Mouse (Mus musculus): ENCODE results near the gene Fli1. TPM values are rescaled to one million over a fixed set of nuclear protein-coding genes. Genes with fewer than 3 reads are reported as not detected.

Gene Fli1
- polyA plus RNA-seq, 1 experiment: 124 TPM

DNA sequence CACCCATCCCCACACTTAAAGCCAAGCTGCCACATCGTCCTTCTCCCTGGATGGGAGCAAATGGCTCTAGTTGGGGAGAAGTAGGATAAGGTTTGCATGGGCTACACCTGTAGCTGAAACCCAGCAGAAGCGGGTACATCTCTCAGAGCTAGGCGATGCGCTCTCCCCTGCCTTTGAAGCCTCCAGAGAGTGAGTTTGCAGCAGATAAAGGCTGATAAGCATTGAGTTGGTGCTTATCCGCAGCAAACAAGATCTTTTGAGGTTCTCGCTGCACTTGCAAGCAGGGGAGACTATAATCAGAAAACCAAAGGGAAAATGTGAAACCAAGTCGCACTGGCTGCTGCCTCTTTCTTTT is 47.0 kb downstream of the Fli1 start:
- Histone ChIP-seq H3K4me3 (ENCODE audit: insufficient read depth, low read length) (no peak overlapping the region), H3K27ac (ENCODE audit: insufficient read depth, low read depth, low read length) (no peak overlapping the region), H3K4me1 (ENCODE audit: control insufficient read depth, insufficient read depth, low read length) (peaks cover 38% of the 10 kb centered on the region)
- TF ChIP-seq POLR2A (IDR thresholded peaks at IDR 0.05; ENCODE audit: borderline replicate concordance, low read depth, low read length) (no peak), CTCF (IDR thresholded peaks at IDR 0.05; ENCODE audit: low read depth, low read length) (no peak)

DNA sequence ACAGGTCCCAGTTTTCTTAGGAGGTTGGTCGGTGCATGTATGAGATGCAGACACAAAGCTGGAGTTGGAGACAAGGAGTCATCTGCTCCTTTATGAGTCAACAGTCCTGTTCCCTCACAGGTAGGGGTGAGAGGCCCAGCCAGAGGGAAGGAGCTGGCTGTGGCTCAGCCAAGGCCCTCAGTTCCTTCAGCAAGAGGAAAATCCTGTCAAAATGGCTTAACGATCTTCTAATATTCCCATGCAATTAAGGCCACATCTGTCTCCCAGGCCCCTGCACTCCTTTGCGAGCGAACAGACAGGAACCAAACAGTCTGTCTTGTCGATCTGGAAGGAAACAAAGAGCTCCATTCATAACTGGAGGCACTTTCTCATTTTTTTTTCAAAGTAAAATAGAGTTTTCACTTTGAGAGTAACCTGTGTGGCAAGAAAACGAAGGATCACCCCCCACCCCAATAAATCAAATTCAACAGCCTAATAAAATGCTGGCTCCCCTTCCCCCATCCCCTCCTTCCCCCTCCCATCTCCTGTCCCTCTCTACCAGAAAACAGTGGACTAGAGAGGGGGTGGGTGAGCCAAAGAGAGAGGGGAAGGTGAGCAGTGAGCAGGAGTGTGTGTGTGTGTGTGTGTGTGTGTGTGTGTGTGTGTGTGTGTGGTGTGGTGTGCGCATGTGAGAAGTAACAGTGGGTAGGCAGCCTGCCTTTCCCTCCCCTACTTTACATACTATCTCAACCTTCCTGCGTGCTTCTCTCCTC is 47.6 kb downstream of the Fli1 start:
- no peak overlapping the region for H3K4me3 ChIP-seq (ENCODE audit: insufficient read depth, low read length)
- no peak for TF ChIP-seq CTCF (IDR thresholded peaks at IDR 0.05; ENCODE audit: low read depth, low read length)
- TF ChIP-seq POLR2A (IDR thresholded peaks at IDR 0.05; ENCODE audit: borderline replicate concordance, low read depth, low read length): no peak

DNA sequence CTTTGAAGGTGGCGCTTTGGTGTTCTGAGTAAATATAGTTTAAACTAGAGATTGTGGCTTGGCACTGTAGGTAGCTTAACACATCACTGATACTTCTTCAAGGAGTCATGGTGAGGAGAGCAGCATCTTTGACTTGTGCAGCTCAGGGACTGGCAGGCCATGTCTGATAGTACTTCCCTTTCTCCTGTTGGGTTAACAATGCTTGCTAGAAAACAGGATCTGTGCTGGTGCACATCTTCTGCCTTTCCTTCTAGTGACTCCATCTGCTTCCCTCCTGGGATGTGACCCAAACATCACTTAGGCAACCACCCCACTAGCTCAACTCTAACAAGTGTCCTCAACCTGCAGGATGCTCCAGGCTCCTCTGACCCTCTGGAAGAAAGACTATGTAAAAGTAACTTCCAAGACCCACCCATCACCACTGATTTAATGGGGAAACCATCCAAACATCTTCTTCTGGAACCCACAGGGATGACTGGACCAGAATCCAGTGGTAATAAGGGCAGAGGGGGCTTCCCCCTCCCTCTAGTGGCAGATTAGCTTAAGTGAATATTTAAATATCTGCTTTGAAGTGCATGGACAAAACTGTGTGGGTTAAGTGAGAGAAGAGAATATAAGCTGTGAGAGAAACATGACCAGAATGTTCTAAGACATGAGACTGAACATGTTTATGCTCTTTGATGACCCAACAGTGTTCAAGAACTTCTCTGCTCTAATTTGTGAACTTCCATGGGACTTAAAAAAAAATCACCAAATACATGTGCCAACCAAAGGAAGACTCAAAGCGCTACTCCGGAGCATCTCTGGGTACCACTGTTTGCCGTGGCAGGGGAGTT is 48.9 kb downstream of the Fli1 start:
- Histone ChIP-seq H3K4me3 (ENCODE audit: insufficient read depth, low read length) (no peak overlapping the region), H3K27ac (ENCODE audit: insufficient read depth, low read depth, low read length) (no peak overlapping the region), H3K4me1 (ENCODE audit: control insufficient read depth, insufficient read depth, low read length) (peaks cover 32% of the 10 kb centered on the region)
- TF ChIP-seq POLR2A (IDR thresholded peaks at IDR 0.05; ENCODE audit: borderline replicate concordance, low read depth, low read length): no peak
- no peak for TF ChIP-seq CTCF (IDR thresholded peaks at IDR 0.05; ENCODE audit: low read depth, low read length)

More for the DNA sequence above, 47.6 kb downstream of the Fli1 start:
- no peak overlapping the region for H3K27ac ChIP-seq (ENCODE audit: insufficient read depth, low read depth, low read length)
- peaks cover 33% of the 10 kb centered on the region for H3K4me1 ChIP-seq (ENCODE audit: control insufficient read depth, insufficient read depth, low read length)

DNA sequence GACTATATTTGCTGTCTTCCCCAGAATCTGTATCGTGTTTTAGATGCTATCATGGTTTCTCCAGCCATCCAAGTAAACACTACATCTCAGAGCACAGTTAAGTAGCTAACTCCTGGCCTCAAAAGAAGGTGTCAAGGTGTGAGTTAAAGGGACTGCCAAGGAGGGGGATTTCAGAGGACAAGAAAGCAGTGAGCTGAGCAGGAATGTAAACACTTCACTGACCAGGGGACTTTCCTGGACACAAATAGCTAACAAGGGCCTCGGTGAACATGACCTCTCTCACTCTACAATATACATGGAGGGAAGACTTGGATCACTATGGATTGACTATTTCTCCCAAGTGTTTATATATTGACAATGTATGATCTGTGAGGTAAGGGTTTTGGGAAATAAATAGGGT is 49.9 kb downstream of the Fli1 start:
- Histone ChIP-seq H3K4me1 (ENCODE audit: control insufficient read depth, insufficient read depth, low read length) (peaks cover 38% of the 10 kb centered on the region), H3K27ac (ENCODE audit: insufficient read depth, low read depth, low read length) (no peak overlapping the region), H3K4me3 (ENCODE audit: insufficient read depth, low read length) (no peak overlapping the region)
- TF ChIP-seq CTCF (IDR thresholded peaks at IDR 0.05; ENCODE audit: low read depth, low read length): no peak
- no peak for TF ChIP-seq POLR2A (IDR thresholded peaks at IDR 0.05; ENCODE audit: borderline replicate concordance, low read depth, low read length)

DNA sequence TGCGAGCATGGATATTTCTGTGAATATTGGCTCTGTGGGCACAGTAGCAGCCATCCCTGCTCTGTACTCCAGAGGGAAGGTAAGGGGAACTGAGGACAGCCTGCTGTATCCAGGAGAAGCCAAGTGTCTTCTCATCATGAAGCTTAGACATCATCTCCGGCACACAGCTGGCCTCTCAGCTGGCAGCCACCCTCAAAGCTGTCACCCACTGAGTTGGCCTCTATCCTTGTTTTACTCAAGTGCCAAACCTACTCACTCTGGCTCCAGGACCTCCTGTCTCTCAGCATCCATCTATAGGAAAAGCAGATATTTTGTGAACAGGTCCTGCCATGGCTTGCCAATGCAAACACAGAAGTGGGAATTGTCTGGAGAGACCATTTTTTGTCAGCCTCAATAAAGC is 51.2 kb downstream of the Fli1 start:
- H3K4me1 ChIP-seq (ENCODE audit: control insufficient read depth, insufficient read depth, low read length): peaks cover 49% of the 10 kb centered on the region

DNA sequence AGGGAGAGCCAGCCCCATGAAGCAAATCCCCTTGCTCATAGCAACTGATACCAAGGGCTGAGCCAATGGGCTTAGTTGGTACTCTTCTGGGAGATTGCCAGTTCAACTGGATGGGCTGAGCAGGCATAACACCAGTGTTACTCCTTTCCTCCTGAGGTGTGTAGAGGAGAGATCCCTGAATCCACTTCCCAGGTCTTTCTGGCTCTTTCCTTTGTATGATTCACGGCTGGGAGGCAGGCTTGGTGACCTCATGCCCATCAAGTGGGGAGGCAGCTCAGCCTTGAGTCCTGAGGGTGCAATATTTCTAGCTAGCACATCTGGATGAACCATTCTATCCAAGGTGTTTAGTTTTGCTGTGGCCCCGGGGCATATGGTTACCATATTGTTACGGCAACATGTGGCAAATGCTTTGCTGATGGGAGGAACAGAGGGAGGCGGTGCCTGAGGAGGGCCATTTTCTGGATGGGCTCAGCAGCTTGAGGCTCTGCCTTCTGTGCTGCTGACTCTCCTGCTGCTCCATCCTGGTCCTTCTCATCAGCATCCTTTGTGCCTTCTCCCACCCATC is 52.8 kb downstream of the Fli1 start:
- Histone ChIP-seq H3K4me1 (ENCODE audit: control insufficient read depth, insufficient read depth, low read length) (peaks cover 52% of the 10 kb centered on the region), H3K4me3 (ENCODE audit: insufficient read depth, low read length) (no peak overlapping the region), H3K27ac (ENCODE audit: insufficient read depth, low read depth, low read length) (no peak overlapping the region)
- no peak for TF ChIP-seq POLR2A (IDR thresholded peaks at IDR 0.05; ENCODE audit: borderline replicate concordance, low read depth, low read length)
- no peak for TF ChIP-seq CTCF (IDR thresholded peaks at IDR 0.05; ENCODE audit: low read depth, low read length)

More for the DNA sequence above, 51.2 kb downstream of the Fli1 start:
- no peak overlapping the region for H3K4me3 ChIP-seq (ENCODE audit: insufficient read depth, low read length)
- H3K27ac ChIP-seq (ENCODE audit: insufficient read depth, low read depth, low read length): no peak overlapping the region
- TF ChIP-seq POLR2A (IDR thresholded peaks at IDR 0.05; ENCODE audit: borderline replicate concordance, low read depth, low read length): no peak
- no peak for TF ChIP-seq CTCF (IDR thresholded peaks at IDR 0.05; ENCODE audit: low read depth, low read length)

DNA sequence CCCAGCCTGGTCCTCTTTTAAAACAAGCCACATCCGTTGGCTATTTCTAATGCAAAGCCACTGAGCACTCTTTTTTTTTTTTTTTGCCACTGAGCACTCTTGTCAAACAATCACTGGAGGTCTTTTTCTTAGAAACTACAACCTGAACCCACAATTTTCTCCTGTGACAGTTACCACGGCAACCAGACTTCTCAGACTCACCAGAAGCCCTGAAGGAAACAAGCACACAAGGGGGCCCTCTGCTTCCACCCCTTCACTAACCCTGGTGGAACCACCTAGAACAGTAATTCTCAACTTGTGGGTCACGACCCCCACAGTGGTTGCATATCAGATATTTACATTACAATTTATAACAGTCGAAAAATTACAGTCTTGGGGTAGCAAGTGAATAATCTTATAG is 53.3 kb downstream of the Fli1 start:
- TF ChIP-seq POLR2A (IDR thresholded peaks at IDR 0.05; ENCODE audit: borderline replicate concordance, low read depth, low read length) (no peak), CTCF (IDR thresholded peaks at IDR 0.05; ENCODE audit: low read depth, low read length) (no peak)
- Histone ChIP-seq H3K4me3 (ENCODE audit: insufficient read depth, low read length) (no peak overlapping the region), H3K4me1 (ENCODE audit: control insufficient read depth, insufficient read depth, low read length) (peaks cover 46% of the 10 kb centered on the region), H3K27ac (ENCODE audit: insufficient read depth, low read depth, low read length) (no peak overlapping the region)

DNA sequence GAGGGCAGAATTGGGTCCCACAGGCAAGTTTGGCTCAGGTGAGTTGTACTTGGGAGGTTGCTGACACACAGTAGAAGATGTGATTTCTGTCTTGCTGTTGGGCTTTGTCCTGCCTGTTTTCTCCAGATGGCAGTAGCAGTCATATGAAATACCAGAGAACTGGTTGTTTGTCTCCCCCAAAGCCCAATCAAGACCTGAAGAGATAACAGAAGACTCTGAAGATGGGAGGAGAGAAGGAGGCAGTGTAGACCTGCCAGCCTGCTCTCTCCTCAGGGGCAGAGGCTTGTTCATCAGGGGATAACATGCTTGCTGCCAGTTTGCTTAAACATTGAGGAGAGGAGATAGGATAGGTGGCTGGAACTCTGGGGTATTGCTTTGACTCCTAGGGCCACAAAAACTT is 54.0 kb downstream of the Fli1 start:
- TF ChIP-seq POLR2A (IDR thresholded peaks at IDR 0.05; ENCODE audit: borderline replicate concordance, low read depth, low read length) (no peak), CTCF (IDR thresholded peaks at IDR 0.05; ENCODE audit: low read depth, low read length) (no peak)
- no peak overlapping the region for H3K27ac ChIP-seq (ENCODE audit: insufficient read depth, low read depth, low read length)
- no peak overlapping the region for H3K4me3 ChIP-seq (ENCODE audit: insufficient read depth, low read length)
- peaks cover 43% of the 10 kb centered on the region for H3K4me1 ChIP-seq (ENCODE audit: control insufficient read depth, insufficient read depth, low read length)

DNA sequence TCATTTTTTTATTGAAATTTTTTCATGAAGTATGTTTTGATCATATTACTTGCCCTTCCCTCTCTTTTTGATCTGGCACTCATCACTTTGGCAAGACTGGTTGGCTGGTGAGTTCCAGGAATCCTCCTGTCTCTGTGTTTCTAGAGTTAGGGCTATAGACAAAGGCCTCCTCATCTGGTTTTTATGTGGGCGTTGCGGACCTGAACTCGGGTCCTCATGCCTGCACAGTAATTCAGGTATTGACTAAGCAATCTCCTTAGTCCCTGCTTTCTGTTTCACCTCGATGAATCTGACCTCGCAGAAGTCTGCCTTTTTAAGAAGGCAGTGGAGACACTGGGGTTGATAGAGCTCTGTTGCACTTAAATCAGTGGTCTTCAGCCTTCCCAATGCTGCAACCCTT is 54.8 kb downstream of the Fli1 start:
- H3K4me1 ChIP-seq (ENCODE audit: control insufficient read depth, insufficient read depth, low read length): peaks cover 40% of the 10 kb centered on the region
- no peak overlapping the region for H3K27ac ChIP-seq (ENCODE audit: insufficient read depth, low read depth, low read length)
- TF ChIP-seq CTCF (IDR thresholded peaks at IDR 0.05; ENCODE audit: low read depth, low read length) (no peak), POLR2A (IDR thresholded peaks at IDR 0.05; ENCODE audit: borderline replicate concordance, low read depth, low read length) (no peak)
- no peak overlapping the region for H3K4me3 ChIP-seq (ENCODE audit: insufficient read depth, low read length)

DNA sequence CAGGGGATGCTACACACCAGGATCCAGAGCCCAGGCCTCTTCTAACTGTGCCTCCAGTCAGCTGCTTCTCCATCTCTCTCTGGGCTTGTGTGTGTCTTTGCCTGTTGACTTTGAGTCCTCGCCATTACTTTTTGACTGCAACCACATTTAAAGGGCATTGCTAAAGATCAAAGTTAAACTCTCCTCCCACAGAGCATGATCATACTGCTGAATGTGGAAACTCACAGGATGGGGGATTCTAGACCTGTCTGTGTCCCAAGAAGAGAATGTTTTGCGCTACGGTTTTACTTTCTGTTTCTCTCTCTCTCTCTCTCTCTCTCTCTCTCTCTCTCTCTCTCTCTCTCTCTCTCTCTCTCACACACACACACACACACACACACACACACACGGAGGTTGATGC is 55.3 kb downstream of the Fli1 start:
- H3K4me3 ChIP-seq (ENCODE audit: insufficient read depth, low read length): no peak overlapping the region
- peaks cover 40% of the 10 kb centered on the region for H3K4me1 ChIP-seq (ENCODE audit: control insufficient read depth, insufficient read depth, low read length)
- TF ChIP-seq POLR2A (IDR thresholded peaks at IDR 0.05; ENCODE audit: borderline replicate concordance, low read depth, low read length) (no peak), CTCF (IDR thresholded peaks at IDR 0.05; ENCODE audit: low read depth, low read length) (no peak)
- no peak overlapping the region for H3K27ac ChIP-seq (ENCODE audit: insufficient read depth, low read depth, low read length)
